Mouse (Mus musculus) bone marrow macrophage, adult 2 months (primary cell): ENCODE measurements at regions not wholly inside any gene's neighbourhood (a gene's known extent, or its start where the extent isn't known, plus 50 kb on each side); places are given as distances from the start of the nearest gene placed in this dataset.

Experiments
- CTCF ChIP-seq: IDR thresholded peaks from 2 replicates; pipeline ENCODE4 v1.5.1; 2012; ENCODE audit warnings: low read depth, mild to moderate bottlenecking, low read length, moderate library complexity
- POLR2A ChIP-seq: IDR thresholded peaks from 2 replicates; pipeline ENCODE4 v1.6.1; 2012; ENCODE audit warnings: mild to moderate bottlenecking, low read depth, low read length, borderline replicate concordance

DNA sequence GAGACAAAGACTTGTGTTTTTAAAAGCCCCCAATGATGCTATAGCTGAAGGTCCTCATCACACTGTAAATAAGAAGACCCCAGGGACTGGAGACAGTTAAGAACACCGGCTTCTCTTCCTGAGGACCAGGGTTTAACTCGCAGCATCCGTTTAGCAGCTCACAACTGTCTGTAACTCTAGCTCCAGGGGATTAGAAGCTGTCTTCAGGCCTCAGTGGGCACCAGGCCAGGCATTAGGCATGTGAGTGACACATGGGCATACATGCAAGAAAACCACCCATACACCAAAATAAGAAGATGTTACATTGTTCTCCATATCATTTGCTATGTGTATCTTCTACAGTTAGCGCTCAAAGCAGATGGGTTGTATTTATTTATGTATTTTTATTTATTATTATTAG is 158.3 kb upstream of the Btg1 start:
- TF ChIP-seq POLR2A (no peak), CTCF (no peak)
